Mouse (Mus musculus) embryonic fibroblast, embryonic 13.5 days (primary cell): Measurements from ENCODE around the gene Amy2a2.
"Not testable (repeated sequence)": the region's sequence is repeated elsewhere in the genome, so short reads cannot be mapped to it uniquely, and the experiment has no call there.

Experiments
- CTCF ChIP-seq: IDR thresholded peaks from 2 replicates; pipeline ENCODE4 v1.5.1; 2011; ENCODE audit warnings: mild to moderate bottlenecking, control low read depth, low read length, moderate library complexity, borderline replicate concordance; ENCODE audit not compliant: insufficient read depth
- POLR2A ChIP-seq: IDR thresholded peaks from 2 replicates; pipeline ENCODE4 v1.6.1; 2011; ENCODE audit warnings: low read depth, mild to moderate bottlenecking, control low read depth, low read length, moderate library complexity

DNA sequence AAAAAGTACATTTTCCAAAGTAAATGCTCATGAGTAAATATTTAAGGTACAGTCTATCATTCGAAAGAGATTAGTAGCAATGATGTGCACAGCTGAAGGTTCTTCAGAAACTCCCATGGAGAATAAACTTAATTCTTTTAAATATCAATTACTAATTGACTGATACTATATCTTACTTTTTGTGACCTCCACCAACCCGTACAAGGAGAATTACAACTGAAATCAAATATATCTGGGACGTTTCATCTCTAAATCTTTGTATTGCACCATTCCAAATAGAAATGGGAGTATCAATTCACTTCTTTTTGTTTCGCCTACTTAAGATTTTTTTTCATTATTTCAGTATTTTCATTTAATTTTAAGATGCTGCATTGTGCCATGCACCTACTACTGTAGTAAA is at the start of gene Amy2a2:
- TF ChIP-seq CTCF, POLR2A: not testable (repeated sequence)
